Mouse (Mus musculus): Measurements from ENCODE around the gene Hace1. TPM values are rescaled to one million over a fixed set of nuclear protein-coding genes. Genes with fewer than 3 reads are reported as not detected.

Hace1 gene
- polyA plus RNA-seq (2014; fragmentation: Illumina TruSeq; extraction: RNeasy Lipid Tissue Mini Kit (QIAGEN cat#74804)) = 31.1 TPM

DNA sequence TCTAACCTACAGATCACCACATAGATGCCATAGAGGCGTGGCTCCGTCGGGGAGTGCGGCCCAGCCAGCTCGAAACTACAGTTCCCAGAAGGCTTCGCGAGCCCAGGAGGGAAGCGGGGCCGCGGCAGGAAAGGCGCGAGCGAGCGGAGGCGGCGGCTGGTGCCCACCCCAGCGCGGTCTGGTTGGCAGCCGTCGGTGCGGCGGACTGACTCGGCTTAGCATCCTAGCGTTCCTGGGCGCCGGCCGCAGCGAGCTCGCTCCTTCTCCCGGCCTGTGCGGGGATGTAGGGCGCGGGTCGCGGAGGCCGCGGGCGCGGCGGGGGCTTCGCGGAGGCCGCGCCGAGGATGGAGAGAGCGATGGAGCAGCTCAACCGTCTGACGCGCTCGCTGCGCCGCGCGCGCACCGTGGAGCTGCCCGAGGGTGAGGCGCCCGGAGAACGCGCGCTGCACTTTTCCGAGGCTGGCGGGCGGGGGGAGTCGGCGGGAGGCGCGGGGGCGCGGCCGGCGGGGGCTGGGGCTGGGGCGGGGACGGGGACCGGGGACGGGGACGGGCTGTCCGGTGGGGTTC is at the start of gene Hace1:
Gene Hace1, plus strand, starts transcription at position 99 of the 567 bp plus-strand sequence.

Other genes with a start within 250 kb of the Hace1 start
- 18.1 TPM for gene Bves, start 242.1 kb upstream of the Hace1 start, polyA plus RNA-seq (2014; fragmentation: Illumina TruSeq; extraction: RNeasy Lipid Tissue Mini Kit (QIAGEN cat#74804))
- 0.54 TPM for gene Lin28b, start 91.4 kb upstream of the Hace1 start, polyA plus RNA-seq (2014; fragmentation: Illumina TruSeq; extraction: RNeasy Lipid Tissue Mini Kit (QIAGEN cat#74804))

Measured in ovary, adult 10 weeks (tissue).